Mouse (Mus musculus): ENCODE measurements at regions not wholly inside any gene's neighbourhood (a gene's known extent, or its start where the extent isn't known, plus 50 kb on each side); places are given as distances from the start of the nearest gene placed in this dataset.
"Not testable (repeated sequence)": the region's sequence is repeated elsewhere in the genome, so short reads cannot be mapped to it uniquely, and the experiment has no call there.

DNA sequence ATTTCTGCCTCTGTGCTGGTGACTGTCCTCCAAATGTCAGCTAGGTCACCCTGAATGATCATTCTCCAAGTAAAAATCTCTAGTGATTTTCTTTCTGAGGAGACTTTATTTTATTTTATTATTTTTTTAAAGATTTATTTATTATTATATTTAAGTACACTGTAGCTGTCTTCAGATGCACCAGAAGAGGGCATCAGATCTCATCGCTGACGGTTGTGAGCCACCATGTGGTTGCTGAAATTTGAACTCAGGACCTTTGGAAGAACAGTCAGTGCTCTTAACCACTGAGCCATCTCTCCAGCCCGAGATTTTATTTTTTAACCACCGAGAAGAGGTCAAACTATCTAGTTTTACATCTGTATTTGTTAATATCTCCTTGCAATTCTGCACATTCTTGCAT, 50.5 kb upstream of the Slc44a3 start:
- not testable (repeated sequence) for DNase-seq
